Mouse (Mus musculus): ENCODE measurements around the gene Igfbp4.

Gene Igfbp4

DNA sequence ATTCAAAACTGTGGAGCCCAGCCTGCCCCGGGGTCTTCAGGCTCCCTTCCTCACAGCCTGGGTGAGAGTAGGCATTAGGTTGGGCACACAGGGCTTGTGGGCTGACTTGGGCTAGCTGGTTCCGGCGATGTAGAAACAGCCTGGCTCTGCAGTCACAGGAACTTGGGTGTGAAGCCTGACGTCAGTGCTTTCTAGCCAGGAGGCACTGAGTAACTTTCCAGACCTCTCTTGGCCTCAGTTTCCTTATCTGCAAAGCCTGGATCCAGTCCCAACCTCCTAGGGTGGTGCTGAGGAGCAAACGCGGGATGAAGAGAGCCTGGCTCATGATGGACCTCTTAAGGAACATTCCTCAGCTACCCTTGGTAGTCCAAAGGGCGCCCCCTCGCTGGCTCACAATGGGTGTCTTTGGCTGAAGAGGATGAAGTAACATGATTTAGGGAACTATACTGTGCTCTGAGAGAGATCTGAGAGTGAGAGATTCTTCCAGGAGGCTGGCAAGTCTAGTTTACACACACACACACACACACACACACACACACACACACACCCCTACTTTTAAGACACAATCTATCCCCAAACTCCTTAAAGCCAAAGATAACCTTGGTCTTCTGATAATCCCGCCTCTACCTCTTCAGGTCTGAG is 40.0 kb downstream of the Igfbp4 start:
- DNase-seq (ENCODE audit: low read depth, low spot score): no peak

- DNase-seq (ENCODE audit: low read depth, low spot score): no peak
These were observed 40.5 kb downstream of the Igfbp4 start for GRCm38 (mm10) chr11:99081566-99081965.

GRCm38 (mm10) chr11:99082098-99082497 is 41.1 kb downstream of the Igfbp4 start:
- DNase-seq (ENCODE audit: low read depth, low spot score): no peak

DNA sequence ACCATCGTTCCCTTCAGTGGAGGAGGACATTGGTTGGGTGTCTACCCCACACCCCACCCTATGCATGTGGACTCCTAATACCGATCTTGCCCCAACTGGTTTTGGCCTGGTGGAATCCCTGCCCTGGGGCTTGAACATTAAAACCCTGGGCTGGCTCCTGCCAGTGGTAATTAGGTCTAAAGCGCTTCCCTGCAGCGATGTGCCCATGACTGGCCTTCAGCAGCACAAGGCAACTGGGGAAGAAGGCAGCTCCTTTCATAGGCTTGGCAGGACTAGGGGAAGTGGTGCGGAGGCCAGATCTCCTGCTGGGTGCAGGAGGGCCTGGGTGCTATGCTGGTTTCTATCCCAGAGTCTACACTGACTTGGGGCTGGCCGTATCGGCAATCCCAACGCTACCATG is 42.5 kb downstream of the Igfbp4 start:
- no peak for DNase-seq (ENCODE audit: low read depth, low spot score)

GRCm38 (mm10) chr11:99084366-99084765 is 43.3 kb downstream of the Igfbp4 start:
- no peak for DNase-seq (ENCODE audit: low read depth, low spot score)

- DNase-seq (ENCODE audit: low read depth, low spot score): no peak
These were observed 47.4 kb downstream of the Igfbp4 start for GRCm38 (mm10) chr11:99088486-99088885.

- DNase-seq (ENCODE audit: low read depth, low spot score): no peak
These were observed 48.1 kb downstream of the Igfbp4 start, which contains the start of gene Tns4 for GRCm38 (mm10) chr11:99089077-99089601. Tns4 (minus strand) TSS chr11:99089306.

DNA sequence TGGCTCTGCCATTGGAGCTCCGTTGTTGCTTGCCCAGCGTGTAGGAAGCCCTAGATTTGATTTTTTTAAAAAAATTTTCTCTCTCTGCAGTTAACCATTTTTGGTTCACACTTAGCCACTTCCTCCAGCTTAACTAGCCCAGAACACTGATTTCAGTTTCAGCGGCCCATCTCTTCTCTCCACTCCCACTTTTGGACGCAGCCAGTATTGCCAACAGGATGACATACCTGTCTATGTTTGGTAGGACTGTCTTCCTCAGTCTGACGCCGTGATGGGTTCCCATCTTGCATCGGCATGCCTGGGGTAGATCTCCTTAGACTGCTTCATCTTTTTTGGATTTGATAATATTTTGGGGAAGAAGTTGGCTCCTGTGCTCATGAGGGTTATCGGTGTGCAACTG is 49.3 kb downstream of the Igfbp4 start:
- DNase-seq (ENCODE audit: low read depth, low spot score): no peak

DNA sequence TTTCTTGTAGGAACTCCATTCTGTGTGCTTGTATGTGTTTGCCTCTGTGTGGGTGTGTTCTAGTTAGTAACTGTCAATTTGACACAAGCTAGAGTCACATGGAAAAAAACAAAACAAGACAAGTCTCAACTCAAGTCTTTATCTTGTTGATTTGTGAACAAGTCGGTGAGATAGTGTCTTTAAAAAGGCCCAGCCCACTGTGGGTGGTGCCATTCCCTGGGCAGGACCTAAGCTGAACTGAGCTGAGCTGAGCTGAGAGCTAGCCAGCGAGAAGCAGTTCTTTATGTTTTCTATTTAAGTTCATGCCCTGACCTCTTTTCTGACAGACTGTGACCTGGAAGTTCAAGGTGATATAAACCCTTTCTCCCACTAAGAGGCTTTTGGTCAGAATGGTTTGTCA is 50.6 kb downstream of the Igfbp4 start:
- no peak for DNase-seq (ENCODE audit: low read depth, low spot score)

DNA sequence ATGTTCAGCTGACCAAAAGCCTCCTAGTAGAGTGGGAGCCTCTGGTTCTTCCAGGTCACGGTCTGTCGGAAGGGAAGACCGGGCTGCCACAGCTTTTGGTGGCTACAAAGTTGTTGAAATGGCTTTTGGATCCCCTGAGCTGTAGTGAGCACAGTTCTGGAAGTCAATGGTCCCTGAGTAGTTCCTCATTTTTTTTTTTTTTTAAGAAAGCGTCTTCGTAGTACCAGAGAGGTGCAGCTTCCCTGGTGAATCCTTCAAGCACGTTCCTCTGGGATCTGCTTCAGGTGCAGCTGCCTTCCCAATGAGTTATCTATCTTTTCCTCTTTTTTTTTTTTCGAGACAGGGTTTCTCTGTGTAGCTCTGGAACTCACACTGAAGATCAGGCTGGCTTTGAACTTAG is 52.7 kb downstream of the Igfbp4 start:
- no peak for DNase-seq (ENCODE audit: low read depth, low spot score)

GRCm38 (mm10) chr11:99094911-99095676 is 54.0 kb downstream of the Igfbp4 start:
- DNase-seq (ENCODE audit: low read depth, low spot score): no peak

DNA sequence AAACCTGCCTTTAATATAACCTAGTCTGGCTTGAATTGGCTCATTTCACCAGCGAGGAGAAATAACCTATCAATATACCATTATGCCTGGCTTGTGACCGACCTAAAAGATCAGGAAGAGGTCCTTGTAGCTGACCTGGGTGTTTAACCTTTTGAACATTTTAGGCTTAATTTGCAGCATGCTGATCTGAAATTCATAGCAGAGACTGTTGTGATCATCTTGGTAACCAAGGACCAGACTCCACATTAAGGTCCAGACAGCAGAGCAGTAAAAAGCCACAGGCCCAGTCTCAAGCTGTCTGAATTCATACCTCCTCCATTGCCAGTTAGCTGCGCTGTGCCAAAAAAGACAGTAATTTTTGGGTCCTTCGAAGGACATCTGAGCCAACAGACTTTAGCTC is 54.7 kb downstream of the Igfbp4 start:
- DNase-seq (ENCODE audit: low read depth, low spot score): no peak

DNA sequence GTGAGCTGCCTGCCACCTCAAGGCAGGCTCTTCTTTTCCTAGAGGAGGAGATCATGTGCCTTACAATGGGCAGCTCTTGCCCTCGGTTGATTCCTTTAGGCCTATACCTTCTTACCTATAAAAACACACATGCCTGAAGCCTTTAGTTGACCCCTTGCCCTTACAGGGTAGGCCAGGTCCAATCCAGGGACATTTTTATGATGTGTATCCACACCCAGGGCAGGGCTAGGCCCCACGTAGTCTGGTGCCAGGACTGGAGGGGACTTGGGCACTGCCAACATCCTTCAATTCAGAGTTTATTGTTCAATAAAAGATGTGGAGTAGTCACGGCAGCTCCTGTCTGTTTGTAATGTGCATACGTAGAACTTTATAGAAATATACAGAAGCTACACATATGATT is 55.4 kb downstream of the Igfbp4 start:
- no peak for DNase-seq (ENCODE audit: low read depth, low spot score)

- DNase-seq (ENCODE audit: low read depth, low spot score): no peak
These were observed 56.1 kb downstream of the Igfbp4 start for GRCm38 (mm10) chr11:99096996-99097774.

DNA sequence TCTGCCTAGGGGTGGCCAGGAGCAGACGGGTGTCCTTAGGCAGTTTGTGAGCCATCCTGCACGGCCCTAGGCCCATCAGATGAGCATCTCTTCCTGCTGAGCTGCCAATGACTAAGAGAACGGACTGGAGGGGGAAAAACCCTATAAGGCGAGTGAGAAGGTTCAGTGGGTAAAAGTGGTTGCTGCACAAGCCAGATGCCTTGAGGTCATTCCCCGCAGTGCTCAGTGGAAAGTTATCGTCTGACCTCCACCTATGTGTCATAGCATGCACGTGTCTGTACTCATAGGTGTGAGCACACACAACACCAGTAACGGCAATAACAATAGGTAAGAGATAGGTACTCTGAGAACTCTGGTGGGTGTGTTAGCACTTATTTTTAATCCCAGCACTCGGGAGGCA is 57.9 kb downstream of the Igfbp4 start:
- no peak for DNase-seq (ENCODE audit: low read depth, low spot score)

DNA sequence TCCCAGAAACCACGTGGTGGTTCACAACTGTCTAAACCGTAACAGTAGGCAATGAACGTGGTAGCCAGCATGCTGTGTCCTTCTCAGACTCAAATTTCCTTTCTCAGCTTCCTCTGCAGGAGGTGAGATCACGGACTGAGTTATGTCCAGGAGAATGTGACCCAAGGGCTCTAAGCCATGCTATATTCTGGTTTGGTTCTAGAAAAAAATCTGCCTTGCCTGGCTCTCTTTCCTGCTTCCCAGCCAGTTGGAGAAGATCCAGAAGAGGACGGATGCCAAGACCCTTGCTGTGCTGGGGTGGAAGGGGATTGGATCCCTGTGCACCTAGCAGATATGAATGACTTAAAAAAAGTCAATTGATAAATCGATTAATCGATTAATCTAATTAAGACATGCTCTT is 58.5 kb downstream of the Igfbp4 start:
- DNase-seq (ENCODE audit: low read depth, low spot score): no peak

GRCm38 (mm10) chr11:99100215-99100614 is 59.2 kb downstream of the Igfbp4 start:
- DNase-seq (ENCODE audit: low read depth, low spot score): no peak

GRCm38 (mm10) chr11:99101693-99102092 is 60.6 kb downstream of the Igfbp4 start:
- DNase-seq (ENCODE audit: low read depth, low spot score): no peak

DNA sequence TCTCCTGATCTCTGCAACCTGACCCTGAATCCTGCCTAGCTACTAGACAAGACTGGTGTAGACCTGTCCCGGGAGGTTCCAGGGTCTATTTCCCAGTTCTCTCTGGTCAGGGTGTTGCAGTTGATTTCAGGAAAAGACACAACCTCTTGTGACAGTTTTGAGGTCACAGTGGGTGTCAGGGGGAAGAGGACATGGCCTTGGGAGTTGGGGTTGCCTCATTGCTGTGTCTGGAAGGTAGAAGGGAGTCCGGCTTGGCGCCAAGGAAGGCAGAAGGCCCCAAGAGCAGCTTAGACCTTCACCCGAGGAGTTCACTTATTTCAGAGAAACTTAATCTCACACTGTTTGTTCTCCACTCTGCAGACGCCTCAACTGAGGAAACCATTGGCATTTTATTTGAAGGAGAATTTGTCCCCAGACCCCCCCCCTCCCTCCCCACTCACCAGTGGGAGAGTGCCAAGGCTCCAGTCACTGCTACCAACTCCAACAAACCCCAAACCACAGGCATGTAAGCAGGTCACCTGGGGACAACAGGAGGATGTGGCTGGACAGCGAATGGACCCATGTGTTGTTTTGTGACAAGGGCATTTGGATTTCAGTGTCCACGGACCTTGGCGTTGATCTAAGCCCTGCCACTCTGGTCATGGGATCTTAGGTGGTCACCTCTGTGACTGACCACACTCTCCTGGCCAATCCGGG is 61.7 kb downstream of the Igfbp4 start:
- DNase-seq (ENCODE audit: low read depth, low spot score): no peak
